In genomic region chr9:96701891-96702290, GRCm38 (mm10) we compare ENCODE assay signal across 17 mouse cellular contexts. TPM values are rescaled to one million over a fixed set of nuclear protein-coding genes. Genes with fewer than 3 reads are reported as not detected.
DNase-seq lines count a peak whose midpoint lies in the region; ATAC-seq lines count a peak whose summit lies in the region.
"Had no signal": no experiment of that assay in that cellular context is flagged by ENCODE, and none has a peak within 500 bp of the region (broad histone marks: within the 10 kb centered on the region; RNA-seq: fewer than 3 reads in every experiment).

No protein-coding gene starts in this region.

- H3K9me3 ChIP-seq in limb, embryonic 15.5 days = no peaks in the 10 kb centered on the region
- H3K9me3 ChIP-seq in limb, embryonic 10.5 days (replicated peaks) = 0 out of 2 replicates have a peak, but pooled peaks cover 3% of the 10 kb centered on the region

- 65% methylated on average over 10 of the region's 10 CpGs for WGBS in limb, embryonic 15.5 days
- WGBS in limb, embryonic 10.5 days = 94% methylated on average over 10 of the region's 10 CpGs

- H3K9ac ChIP-seq in limb, embryonic 15.5 days = no peak overlapping the region
- H3K9ac ChIP-seq: embryonic facial prominence, embryonic 12.5 days; limb, embryonic 13.5 days; liver, postnatal 0 days had no signal

- H3K4me1 ChIP-seq in limb, embryonic 15.5 days = peaks cover 6% of the 10 kb centered on the region
- peaks cover 16% of the 10 kb centered on the region for H3K4me1 ChIP-seq in limb, embryonic 10.5 days

- peak overlapping the region; percentile 54; the same call in 1 of the 2 replicates for H3K27ac ChIP-seq in limb, embryonic 15.5 days
- no peak overlapping the region for H3K27ac ChIP-seq in limb, embryonic 10.5 days
- H3K27ac ChIP-seq: embryonic facial prominence, embryonic 12.5 days; heart, embryonic 10.5 days; limb, embryonic 13.5 days had no signal

- DNase-seq in cerebellum, adult 9-10 months = peak; percentile 67
- no peak for DNase-seq in cerebellum, postnatal 4 days (ENCODE audit: low spot score in 2 of 2)
- no peak for DNase-seq in limb, embryonic 10.5 days (ENCODE audit: low spot score)
- peak; percentile 69 to 72 for DNase-seq in cerebellum, postnatal 14 days
- DNase-seq in layer of hippocampus, postnatal 36 days = no peak
- DNase-seq in right cerebral cortex, postnatal 14 days = no peak
- DNase-seq: heart, postnatal 14 days; kidney, adult 8-10 months; liver, postnatal 0 days had no signal

- H3K4me3 ChIP-seq in limb, embryonic 15.5 days = no peak overlapping the region
- H3K4me3 ChIP-seq in limb, embryonic 10.5 days = no peak overlapping the region
- H3K4me3 ChIP-seq: embryonic facial prominence, embryonic 12.5 days; heart, embryonic 10.5 days; limb, embryonic 13.5 days; megakaryocyte, embryonic 14.5 days had no signal

- no peaks in the 10 kb centered on the region for H3K27me3 ChIP-seq in limb, embryonic 15.5 days
- H3K27me3 ChIP-seq in limb, embryonic 10.5 days (ENCODE audit: low read depth, poor library complexity, severe bottlenecking) = no peaks in the 10 kb centered on the region
- H3K27me3 ChIP-seq: embryonic facial prominence, embryonic 12.5 days; limb, embryonic 13.5 days; megakaryocyte, embryonic 14.5 days had no signal

- peak; percentile 48; the same call in 1 of the 2 replicates for ATAC-seq in limb, embryonic 15.5 days (ENCODE audit: insufficient number of reproducible peaks, low FRiP score, low TSS enrichment, low read depth)
- peak; percentile 84 for ATAC-seq in megakaryocyte progenitor cell, adult 5-6 weeks (replicated peaks; ENCODE audit: poor library complexity)
- ATAC-seq: forebrain, embryonic 14.5 days; liver, postnatal 0 days; midbrain, embryonic 16.5 days had no signal

- peaks cover 7% of the 10 kb centered on the region; the same call in 1 of the 2 replicates for H3K36me3 ChIP-seq in limb, embryonic 15.5 days
- peaks cover 14% of the 10 kb centered on the region for H3K36me3 ChIP-seq in limb, embryonic 10.5 days

- H3K4me2 ChIP-seq in limb, embryonic 15.5 days = no peak overlapping the region
- H3K4me2 ChIP-seq: embryonic facial prominence, embryonic 12.5 days; limb, embryonic 13.5 days had no signal

RNA-seq across cellular contexts. Expression of gene Zbtb38, which starts 50.7 kb away (rescaled TPM):
- 16.8 and 17.2 TPM in 2 replicates for polyA plus RNA-seq in limb, embryonic 15.5 days (2015; fragmentation: Nextera tagmentation; extraction: Ambion mirVana)
- 6.4 and 8.1 TPM in 2 replicates for polyA plus RNA-seq in limb, embryonic 10.5 days (2016; fragmentation: Nextera tagmentation; extraction: Ambion mirVana)
- 23.5 and 27.8 TPM in 2 replicates for total RNA-seq in megakaryocyte progenitor cell, adult 5-6 weeks (2015)
- 24.2 and 25.7 TPM in 2 replicates for total RNA-seq in megakaryocyte progenitor cell, adult 5-6 weeks (2017)
- total RNA-seq in layer of hippocampus, postnatal 36 days (2021) = 10 to 100 TPM; 56.4 to 63.4 TPM

Comparison
In these comparisons a context has a peak if more than half of its experiments do, and no peak if none do; other contexts are left out.
1. DNase-seq: peak in cerebellum, adult 9-10 months (single experiment) and cerebellum, postnatal 14 days (2 of 2); none in cerebellum, postnatal 4 days (0 of 2), limb, embryonic 10.5 days (single experiment), layer of hippocampus, postnatal 36 days (0 of 2) and right cerebral cortex, postnatal 14 days (single experiment).